Mouse (Mus musculus): Measurements from ENCODE around the gene Pde4dip. TPM values are rescaled to one million over a fixed set of nuclear protein-coding genes. Genes with fewer than 3 reads are reported as not detected.

The Pde4dip gene
- total and polyA plus RNA-seq, 3 experiments: 1,061 to 1,897 (median 1,629) TPM

DNA sequence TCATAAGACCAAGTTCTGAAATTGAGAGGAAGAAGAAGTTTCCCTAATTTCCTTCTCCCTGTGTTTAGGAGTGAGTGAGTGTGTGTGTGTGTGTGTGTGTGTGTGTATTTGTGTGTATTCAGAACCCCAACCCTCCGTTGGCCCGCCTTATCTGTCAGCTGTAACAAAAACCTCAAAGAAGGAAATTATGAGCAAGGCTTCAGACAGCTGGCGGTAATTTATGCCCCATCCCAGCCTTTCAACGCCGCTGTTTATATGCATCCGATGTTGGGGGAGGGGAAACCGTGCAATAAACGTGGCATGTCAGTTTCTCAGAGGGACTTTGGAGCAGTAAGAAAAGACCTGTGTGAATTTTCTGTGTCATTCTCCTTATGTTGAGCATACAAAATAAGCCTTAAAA is 12.2 kb downstream of the Pde4dip start:
- H3K36me3 ChIP-seq (ENCODE audit: control insufficient read depth, insufficient read depth, low read length): no peaks in the 10 kb centered on the region
- H3K27me3 ChIP-seq (ENCODE audit: control insufficient read depth, insufficient read depth, low read length): no peaks in the 10 kb centered on the region
- 44% methylated on average over 8 of the region's 8 CpGs for WGBS
- no peak overlapping the region for H3K27ac ChIP-seq
- H3K79me2 ChIP-seq (replicated peaks; ENCODE audit: control insufficient read depth, insufficient read depth, low read length): no peaks in the 10 kb centered on the region
- no peak overlapping the region for H3K4me3 ChIP-seq
- TF ChIP-seq CTCF (IDR thresholded peaks at IDR 0.05): no peak
- no peak for TF ChIP-seq POLR2A (IDR thresholded peaks at IDR 0.05; ENCODE audit: insufficient read depth, low read depth, low read length)
- TF ChIP-seq EP300 (IDR thresholded peaks at IDR 0.05; ENCODE audit: insufficient read depth, low read depth, low read length): no peak
- no peak for DNase-seq
- intact Hi-C loops (cut with DNase I): loop anchor here (5.0 kb wide), 1 partner anchor 34 kb away; no protein-coding TSS in a partner anchor
- H3K9ac ChIP-seq (ENCODE audit: low read depth, low read length): no peak overlapping the region
- H3K4me1 ChIP-seq (ENCODE audit: control insufficient read depth, insufficient read depth, low read length): no peaks in the 10 kb centered on the region

DNA sequence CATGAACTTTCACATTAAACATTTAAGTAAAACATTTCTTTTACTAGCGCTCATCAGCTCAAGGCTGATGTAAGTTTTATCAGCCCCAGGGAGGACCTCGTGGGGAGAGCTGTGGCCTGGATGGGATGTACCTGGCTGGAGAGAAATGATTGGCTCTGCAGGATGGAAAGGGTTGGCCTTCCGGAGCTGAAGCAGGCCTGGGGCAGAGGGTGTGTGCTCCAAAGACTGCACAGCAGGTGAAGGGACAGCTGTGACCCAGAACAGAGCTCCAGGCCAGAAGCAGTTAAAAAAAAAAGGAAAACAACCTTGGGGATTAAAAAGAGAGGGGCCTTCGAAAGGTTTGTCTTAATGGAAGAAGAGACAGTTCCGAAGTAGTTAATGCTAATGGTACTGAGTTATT is 13.7 kb downstream of the Pde4dip start:
- WGBS: 59% methylated on average over 5 of the region's 5 CpGs
- TF ChIP-seq CTCF (IDR thresholded peaks at IDR 0.05) (no peak), POLR2A (IDR thresholded peaks at IDR 0.05; ENCODE audit: insufficient read depth, low read depth, low read length) (no peak), EP300 (IDR thresholded peaks at IDR 0.05; ENCODE audit: insufficient read depth, low read depth, low read length) (no peak)

DNA sequence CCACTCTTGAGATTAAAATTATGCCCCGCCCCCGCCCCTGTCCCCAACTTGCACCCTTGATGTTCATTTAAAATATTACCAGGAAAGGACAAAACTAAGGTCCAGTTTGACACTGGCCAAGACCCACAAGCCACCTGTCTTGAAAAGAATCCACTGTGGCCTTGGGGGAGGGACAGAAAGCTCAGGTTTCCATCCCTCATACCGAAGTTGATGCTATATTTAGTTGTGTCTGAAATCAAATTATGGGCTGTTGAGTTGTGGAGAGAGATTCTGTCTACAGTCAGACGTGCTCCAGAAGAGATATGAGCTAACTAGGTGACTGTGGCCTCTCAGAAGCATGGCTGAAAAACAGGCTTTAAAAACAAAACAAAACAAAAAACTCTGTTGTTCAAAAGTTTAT is 18.8 kb downstream of the Pde4dip start:
- Histone ChIP-seq H3K36me3 (ENCODE audit: control insufficient read depth, insufficient read depth, low read length) (peaks cover under 1% of the 10 kb centered on the region; the same call in 1 of the 2 replicates), H3K27ac (peak overlapping the region; percentile 85), H3K4me3 (no peak overlapping the region), H3K79me2 (replicated peaks; ENCODE audit: control insufficient read depth, insufficient read depth, low read length) (no peaks in the 10 kb centered on the region), H3K4me1 (ENCODE audit: control insufficient read depth, insufficient read depth, low read length) (peaks cover 3% of the 10 kb centered on the region), H3K9ac (ENCODE audit: low read depth, low read length) (no peak overlapping the region), H3K27me3 (ENCODE audit: control insufficient read depth, insufficient read depth, low read length) (no peaks in the 10 kb centered on the region; the same call in 1 of the 2 replicates)
- TF ChIP-seq EP300 (IDR thresholded peaks at IDR 0.05; ENCODE audit: insufficient read depth, low read depth, low read length) (no peak), POLR2A (IDR thresholded peaks at IDR 0.05; ENCODE audit: insufficient read depth, low read depth, low read length) (no peak), CTCF (IDR thresholded peaks at IDR 0.05) (no peak)
- 45% methylated on average over 4 of the region's 4 CpGs for WGBS
- peak in 1 of 2 experiments; percentile 39 for DNase-seq
- intact Hi-C loops (cut with DNase I): loop anchor here (2.0 kb wide), 1 partner anchor 47 kb away; no protein-coding TSS in a partner anchor

More for the DNA sequence above, 13.7 kb downstream of the Pde4dip start:
- intact Hi-C loops (cut with DNase I): loop anchor here (5.0 kb wide), 1 partner anchor 32 kb away; no protein-coding TSS in a partner anchor
- Histone ChIP-seq H3K27me3 (ENCODE audit: control insufficient read depth, insufficient read depth, low read length) (no peaks in the 10 kb centered on the region), H3K36me3 (ENCODE audit: control insufficient read depth, insufficient read depth, low read length) (no peaks in the 10 kb centered on the region), H3K79me2 (replicated peaks; ENCODE audit: control insufficient read depth, insufficient read depth, low read length) (no peaks in the 10 kb centered on the region), H3K4me1 (ENCODE audit: control insufficient read depth, insufficient read depth, low read length) (peaks cover 2% of the 10 kb centered on the region; the same call in 1 of the 2 replicates), H3K27ac (no peak overlapping the region), H3K4me3 (no peak overlapping the region), H3K9ac (ENCODE audit: low read depth, low read length) (no peak overlapping the region)
- no peak for DNase-seq

DNA sequence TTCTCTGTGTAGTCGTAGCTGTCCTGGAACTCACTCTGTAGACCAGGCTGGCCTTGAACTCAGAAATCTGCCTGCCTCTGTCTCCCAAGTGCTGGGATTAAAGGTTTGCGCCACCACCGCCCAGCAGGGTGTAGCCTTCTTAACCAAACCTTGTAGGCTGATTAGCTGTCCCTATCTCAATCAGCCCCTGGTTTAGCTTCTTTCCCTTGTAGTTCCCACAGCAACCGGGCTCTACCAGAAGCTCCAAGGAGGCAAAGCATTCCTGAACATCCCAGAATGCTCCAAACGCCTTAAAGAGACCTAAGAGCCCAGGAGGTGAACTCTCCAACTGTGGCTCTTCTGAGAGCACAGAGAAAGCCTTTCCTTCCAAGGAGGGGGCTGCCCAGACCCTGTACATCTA is 19.8 kb downstream of the Pde4dip start:
- Histone ChIP-seq H3K36me3 (ENCODE audit: control insufficient read depth, insufficient read depth, low read length) (peaks cover 2% of the 10 kb centered on the region; the same call in 1 of the 2 replicates), H3K27me3 (ENCODE audit: control insufficient read depth, insufficient read depth, low read length) (no peaks in the 10 kb centered on the region; the same call in 1 of the 2 replicates), H3K27ac (peak overlapping the region; percentile 85), H3K79me2 (replicated peaks; ENCODE audit: control insufficient read depth, insufficient read depth, low read length) (no peaks in the 10 kb centered on the region), H3K4me3 (no peak overlapping the region), H3K4me1 (ENCODE audit: control insufficient read depth, insufficient read depth, low read length) (peaks cover 3% of the 10 kb centered on the region), H3K9ac (ENCODE audit: low read depth, low read length) (peak overlapping the region; percentile 33; the same call in 1 of the 2 replicates)
- TF ChIP-seq POLR2A (IDR thresholded peaks at IDR 0.05; ENCODE audit: insufficient read depth, low read depth, low read length) (no peak), EP300 (IDR thresholded peaks at IDR 0.05; ENCODE audit: insufficient read depth, low read depth, low read length) (no peak), CTCF (IDR thresholded peaks at IDR 0.05) (no peak)
- intact Hi-C loops (cut with DNase I): loop anchor here (2.0 kb wide), 1 partner anchor 46 kb away; no protein-coding TSS in a partner anchor
- WGBS: 40% methylated on average over 5 of the region's 5 CpGs
- DNase-seq: no peak

DNA sequence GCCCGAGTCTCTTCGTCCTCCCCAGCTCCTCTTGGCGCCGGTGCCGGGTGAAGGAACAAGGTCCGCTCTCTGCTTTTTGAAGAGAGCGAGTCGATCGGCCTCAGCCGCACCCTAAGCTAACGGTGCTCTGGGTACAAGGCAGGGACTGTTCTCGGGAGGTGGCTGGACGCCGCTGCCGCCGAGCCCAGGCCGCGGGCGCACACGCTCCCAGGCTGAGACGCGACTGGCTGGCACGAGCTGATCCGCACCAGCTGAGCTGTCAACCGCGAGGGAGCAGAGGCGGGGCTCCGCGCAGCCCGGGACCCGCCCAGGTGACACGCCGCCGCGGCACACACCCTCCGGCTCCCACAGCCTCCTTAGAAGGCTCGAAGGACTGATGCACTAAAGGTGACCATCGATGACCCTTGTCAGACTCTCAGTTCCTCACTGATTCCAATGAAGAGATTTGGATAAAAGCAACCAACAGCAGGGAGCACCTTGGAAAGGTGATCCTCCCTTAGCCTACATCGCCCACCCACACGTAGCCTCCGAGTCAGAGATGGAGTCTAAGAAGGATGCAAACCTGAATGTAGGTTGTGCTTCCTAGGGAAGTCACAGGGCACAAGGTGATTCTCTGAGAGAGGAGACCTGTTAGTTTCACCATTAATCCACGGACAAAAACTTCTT is 20.4 kb downstream of the Pde4dip start:
- Histone ChIP-seq H3K27me3 (ENCODE audit: control insufficient read depth, insufficient read depth, low read length) (no peaks in the 10 kb centered on the region; the same call in 1 of the 2 replicates), H3K4me3 (peak overlapping the region; percentile 58), H3K4me1 (ENCODE audit: control insufficient read depth, insufficient read depth, low read length) (peaks cover 3% of the 10 kb centered on the region), H3K9ac (ENCODE audit: low read depth, low read length) (peak overlapping the region; percentile 87), H3K79me2 (replicated peaks; ENCODE audit: control insufficient read depth, insufficient read depth, low read length) (no peaks in the 10 kb centered on the region), H3K36me3 (ENCODE audit: control insufficient read depth, insufficient read depth, low read length) (peaks cover 2% of the 10 kb centered on the region; the same call in 1 of the 2 replicates), H3K27ac (peak overlapping the region; percentile 88)
- TF ChIP-seq CTCF (IDR thresholded peaks at IDR 0.05): no peak
- peak; percentile 90 for TF ChIP-seq POLR2A (IDR thresholded peaks at IDR 0.05; ENCODE audit: insufficient read depth, low read depth, low read length)
- TF ChIP-seq EP300 (IDR thresholded peaks at IDR 0.05; ENCODE audit: insufficient read depth, low read depth, low read length): peak; percentile 42; the same call in 1 of the 2 replicates
- WGBS: 3% methylated on average over 42 of the region's 42 CpGs
- peak; percentile 72 to 84 for DNase-seq
- intact Hi-C loops (cut with DNase I): loop anchor here (2.0 kb wide), 1 partner anchor 45 kb away; no protein-coding TSS in a partner anchor
